Mouse (Mus musculus): ENCODE data around the gene Arhgef28. TPM values are rescaled to one million over a fixed set of nuclear protein-coding genes. Genes with fewer than 3 reads are reported as not detected.
A peak's percentile ranks its signal among the peaks of the same experiment; 100 is the strongest.

Gene Arhgef28
- 13.7 and 16.7 TPM in 2 replicates for polyA plus RNA-seq (2016; fragmentation: Nextera tagmentation; extraction: Ambion mirVana)

- Histone ChIP-seq H3K4me1 (peaks cover 15% of the 10 kb centered on the region), H3K27ac (peak within 1 kb of the TSS; percentile 48), H3K9me3 (replicated peaks) (no peaks in the 10 kb centered on the region), H3K4me3 (peak within 1 kb of the TSS; percentile 67), H3K27me3 (peaks cover 11% of the 10 kb centered on the region), H3K36me3 (no peaks in the 10 kb centered on the region), H3K4me2 (replicated peaks) (peak within 1 kb of the TSS; percentile 97), H3K9ac (peak within 1 kb of the TSS; percentile 74)
- under 1% methylated on average over 54 of the region's 76 CpGs for WGBS
- ATAC-seq (ENCODE audit: low FRiP score) = peak; percentile 81
Measured at GRCm38 (mm10) chr13:98205771-98206545, at the start of gene Arhgef28. TSS of gene Arhgef28 (minus strand) at chr13:98206439.

DNA sequence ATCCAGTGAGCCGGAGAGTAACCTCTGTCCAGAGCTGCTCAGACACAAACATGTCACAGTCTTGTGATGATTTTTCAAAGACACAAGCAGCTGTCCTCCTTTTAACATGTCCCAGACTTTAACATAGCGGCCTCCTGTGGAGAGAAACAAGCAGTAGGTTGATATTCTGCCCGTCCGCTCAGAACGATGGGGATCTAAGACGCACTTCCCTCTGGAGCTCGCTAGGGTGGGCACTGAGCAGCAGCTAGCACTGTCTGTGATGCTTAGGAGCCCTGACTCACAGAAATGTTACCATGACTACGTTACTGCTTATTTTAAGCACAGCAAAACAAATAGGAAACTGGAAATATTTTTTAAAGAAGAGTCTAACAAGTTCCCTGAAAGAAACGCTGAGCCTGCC lies 48.7 kb upstream of the Arhgef28 start:
- Histone ChIP-seq H3K9me3 (replicated peaks) (no peaks in the 10 kb centered on the region), H3K27me3 (no peaks in the 10 kb centered on the region), H3K4me1 (no peaks in the 10 kb centered on the region), H3K4me3 (no peak overlapping the region), H3K9ac (no peak overlapping the region), H3K4me2 (replicated peaks) (no peak overlapping the region), H3K27ac (no peak overlapping the region), H3K36me3 (peaks cover 78% of the 10 kb centered on the region)
- 76% methylated on average over 9 of the region's 9 CpGs for whole genome bisulfite sequencing
- no peak for ATAC-seq (ENCODE audit: low FRiP score)

GRCm38 (mm10) chr13:98249594-98249993 lies 43.4 kb upstream of the Arhgef28 start:
- peaks cover 6% of the 10 kb centered on the region; the same call in 1 of the 2 replicates for H3K4me1 ChIP-seq

DNA sequence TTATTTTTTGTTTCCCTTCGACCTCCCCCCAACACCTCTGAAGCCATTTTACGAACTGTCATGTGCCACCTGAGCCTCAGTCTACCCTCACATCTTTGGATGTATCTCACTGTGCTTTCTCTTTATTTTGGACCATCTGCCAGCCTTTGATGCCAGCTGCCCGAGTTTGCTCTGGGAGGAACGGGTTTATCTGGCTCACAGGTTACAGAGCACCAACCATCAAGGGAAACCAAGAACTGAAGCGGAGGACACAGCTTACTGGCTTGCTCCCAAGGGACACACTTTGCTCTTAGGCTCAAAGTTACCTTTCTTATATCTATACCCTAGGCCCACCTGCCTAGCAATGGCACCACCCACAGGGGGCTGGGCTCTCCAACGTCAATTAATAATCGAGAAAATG lies 39.1 kb upstream of the Arhgef28 start:
- Histone ChIP-seq H3K27ac (no peak overlapping the region), H3K4me1 (peaks cover 9% of the 10 kb centered on the region; the same call in 1 of the 2 replicates), H3K9ac (no peak overlapping the region), H3K36me3 (peaks cover 29% of the 10 kb centered on the region), H3K4me3 (no peak overlapping the region), H3K27me3 (no peaks in the 10 kb centered on the region), H3K9me3 (replicated peaks) (no peaks in the 10 kb centered on the region), H3K4me2 (replicated peaks) (no peak overlapping the region)
- 64% methylated on average over 7 of the region's 7 CpGs for WGBS
- no peak for ATAC-seq (ENCODE audit: low FRiP score)

More at GRCm38 (mm10) chr13:98249594-98249993, 43.4 kb upstream of the Arhgef28 start:
- Histone ChIP-seq H3K4me3 (no peak overlapping the region), H3K36me3 (peaks cover 62% of the 10 kb centered on the region), H3K4me2 (replicated peaks) (no peak overlapping the region), H3K9me3 (replicated peaks) (no peaks in the 10 kb centered on the region), H3K27ac (no peak overlapping the region), H3K27me3 (no peaks in the 10 kb centered on the region), H3K9ac (no peak overlapping the region)
- no peak for ATAC-seq (ENCODE audit: low FRiP score)
- 91% methylated on average over 10 of the region's 10 CpGs for WGBS

GRCm38 (mm10) chr13:98244571-98245350 lies 38.5 kb upstream of the Arhgef28 start:
- H3K9ac ChIP-seq = no peak overlapping the region
- H3K4me1 ChIP-seq = peaks cover 9% of the 10 kb centered on the region; the same call in 1 of the 2 replicates
- no peaks in the 10 kb centered on the region for H3K27me3 ChIP-seq
- H3K4me3 ChIP-seq = no peak overlapping the region
- ATAC-seq (ENCODE audit: low FRiP score) = no peak
- WGBS = 68% methylated on average over 5 of the region's 5 CpGs
- H3K9me3 ChIP-seq (replicated peaks) = no peaks in the 10 kb centered on the region
- no peak overlapping the region for H3K27ac ChIP-seq
- H3K36me3 ChIP-seq = peaks cover 23% of the 10 kb centered on the region
- H3K4me2 ChIP-seq (replicated peaks) = no peak overlapping the region

DNA sequence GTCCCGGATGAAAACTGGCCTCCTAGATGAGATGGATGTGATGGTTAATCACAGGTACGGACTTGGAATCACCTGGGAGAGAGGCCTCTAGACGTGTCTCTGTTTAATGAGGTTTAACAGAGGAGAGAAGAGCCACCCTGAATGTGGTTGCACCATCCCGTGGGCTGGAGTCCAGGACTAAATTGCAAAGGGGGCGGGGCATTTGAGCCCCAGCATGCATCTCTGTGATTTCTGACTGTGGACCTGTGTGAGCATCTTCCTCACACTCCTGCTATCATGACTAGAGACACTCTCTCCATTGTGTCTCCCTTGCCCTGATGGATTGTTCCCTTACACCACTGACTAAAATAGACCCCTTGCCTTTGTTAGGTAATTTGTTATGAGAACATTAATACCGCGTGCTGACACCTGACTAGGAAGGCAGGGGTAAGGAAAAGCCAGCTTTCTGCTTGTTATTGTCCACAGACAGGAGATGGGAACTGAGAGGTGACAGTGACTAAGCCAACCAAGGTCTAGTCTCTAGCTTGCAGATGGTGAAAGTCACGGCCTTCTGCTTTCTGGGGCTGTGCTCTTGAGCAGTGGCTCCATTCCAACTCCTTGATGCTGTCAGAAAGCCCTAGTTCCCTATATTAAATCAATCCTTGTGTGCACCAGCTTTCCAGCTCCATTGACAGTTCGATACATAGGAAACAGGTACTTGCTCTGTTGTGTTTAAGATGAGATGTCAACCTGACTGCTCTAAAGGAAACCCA lies 35.5 kb upstream of the Arhgef28 start:
- no peaks in the 10 kb centered on the region for H3K36me3 ChIP-seq

DNA sequence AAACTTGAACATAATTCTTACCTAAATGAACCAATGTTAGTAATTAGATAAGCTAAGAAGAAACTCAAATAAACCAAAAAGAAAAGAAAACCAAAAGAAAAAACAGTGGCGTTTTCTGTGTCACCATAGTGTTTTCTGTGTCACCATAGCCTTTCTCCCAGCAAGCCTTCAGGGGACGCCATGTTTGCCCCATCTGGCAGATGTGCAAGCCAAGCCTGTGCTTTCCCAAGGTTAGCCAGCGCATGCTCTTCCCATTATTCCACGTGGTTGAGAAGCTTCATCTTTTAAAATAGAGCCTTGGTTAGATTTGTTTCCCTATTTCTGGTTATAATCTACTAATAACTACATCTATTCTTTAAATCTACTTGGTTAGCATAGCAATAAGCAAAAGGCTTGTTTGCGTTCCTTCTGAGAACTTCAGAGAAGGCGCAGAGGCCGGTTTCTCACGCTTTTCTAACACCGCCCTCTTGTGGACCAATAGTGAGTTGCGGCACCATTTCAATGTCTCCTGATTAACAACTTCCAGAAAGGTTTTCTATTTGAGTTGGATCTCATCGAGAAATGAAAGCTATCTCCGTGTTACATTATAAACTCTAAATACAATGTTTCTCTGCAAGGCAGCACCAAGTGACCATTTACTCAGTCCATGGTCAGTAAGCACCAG lies 33.9 kb upstream of the Arhgef28 start:
- Histone ChIP-seq H3K9me3 (replicated peaks) (no peaks in the 10 kb centered on the region), H3K4me2 (replicated peaks) (no peak overlapping the region), H3K4me1 (0 out of 2 replicates have a peak, but pooled peaks cover 5% of the 10 kb centered on the region), H3K9ac (no peak overlapping the region), H3K27me3 (0 out of 2 replicates have a peak, but pooled peaks cover 2% of the 10 kb centered on the region), H3K36me3 (no peaks in the 10 kb centered on the region), H3K4me3 (no peak overlapping the region), H3K27ac (no peak overlapping the region)
- ATAC-seq (ENCODE audit: low FRiP score) = no peak
- 21% methylated on average over 12 of the region's 12 CpGs for WGBS

More for the DNA sequence above, 35.5 kb upstream of the Arhgef28 start:
- Histone ChIP-seq H3K4me2 (replicated peaks) (no peak overlapping the region), H3K27ac (no peak overlapping the region), H3K9ac (no peak overlapping the region), H3K27me3 (0 out of 2 replicates have a peak, but pooled peaks cover 2% of the 10 kb centered on the region), H3K9me3 (replicated peaks) (no peaks in the 10 kb centered on the region), H3K4me1 (peaks cover 9% of the 10 kb centered on the region; the same call in 1 of the 2 replicates), H3K4me3 (no peak overlapping the region)
- ATAC-seq (ENCODE audit: low FRiP score) = no peak
- WGBS = 75% methylated on average over 9 of the region's 9 CpGs

GRCm38 (mm10) chr13:98235451-98235850 lies 29.2 kb upstream of the Arhgef28 start:
- 80% methylated on average over 6 of the region's 6 CpGs for WGBS
- ATAC-seq (ENCODE audit: low FRiP score) = no peak
- no peaks in the 10 kb centered on the region for H3K4me1 ChIP-seq
- H3K36me3 ChIP-seq = no peaks in the 10 kb centered on the region
- no peak overlapping the region for H3K4me2 ChIP-seq (replicated peaks)
- no peak overlapping the region for H3K4me3 ChIP-seq
- no peaks in the 10 kb centered on the region for H3K9me3 ChIP-seq (replicated peaks)
- no peak overlapping the region for H3K9ac ChIP-seq
- 0 out of 2 replicates have a peak, but pooled peaks cover 2% of the 10 kb centered on the region for H3K27me3 ChIP-seq
- no peak overlapping the region for H3K27ac ChIP-seq

DNA sequence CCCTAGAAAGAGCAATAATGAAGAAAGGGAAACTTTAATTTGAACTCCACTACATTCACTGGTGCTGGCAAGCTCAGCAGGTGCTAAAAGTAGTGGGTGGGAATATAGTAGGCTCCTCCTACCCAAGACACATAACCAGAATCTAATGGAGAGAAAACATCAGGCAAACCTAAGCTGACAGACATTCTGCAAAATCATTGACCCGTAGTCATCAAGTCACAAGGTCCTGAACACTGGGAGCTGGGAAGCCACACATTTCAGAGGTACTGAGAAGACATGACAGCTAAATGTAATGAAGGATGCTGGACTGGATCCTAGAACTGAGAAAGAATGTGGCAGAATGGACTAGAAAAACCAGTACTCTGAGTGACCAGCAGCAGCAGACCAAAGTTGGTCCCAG lies 24.3 kb upstream of the Arhgef28 start:
- ATAC-seq (ENCODE audit: low FRiP score) = no peak
- no peaks in the 10 kb centered on the region for H3K9me3 ChIP-seq (replicated peaks)
- no peak overlapping the region for H3K9ac ChIP-seq
- WGBS = 88% methylated on average over 1 of the region's 1 CpGs
- H3K4me1 ChIP-seq = no peaks in the 10 kb centered on the region
- no peaks in the 10 kb centered on the region for H3K27me3 ChIP-seq
- H3K4me2 ChIP-seq (replicated peaks) = no peak overlapping the region
- H3K4me3 ChIP-seq = no peak overlapping the region
- no peak overlapping the region for H3K27ac ChIP-seq
- no peaks in the 10 kb centered on the region for H3K36me3 ChIP-seq

DNA sequence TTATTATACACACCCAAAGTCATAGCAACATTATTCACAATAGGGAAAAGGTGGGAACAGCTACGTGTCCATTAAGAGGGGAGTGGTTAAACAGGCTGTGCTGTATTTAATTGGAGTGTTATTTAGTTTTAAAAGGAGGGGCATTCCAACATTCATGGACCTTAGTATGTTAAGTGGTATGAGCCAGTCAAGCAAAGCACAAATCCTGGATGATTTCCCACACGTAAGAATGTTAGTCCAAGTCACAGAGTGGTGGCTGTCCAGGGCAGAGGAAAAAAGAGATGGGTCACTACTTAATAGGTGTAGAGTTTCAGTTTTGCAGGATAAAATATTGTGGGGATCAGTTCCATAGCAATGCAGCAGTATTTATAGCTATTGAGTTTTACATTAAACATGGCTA lies 20.0 kb upstream of the Arhgef28 start:
- Histone ChIP-seq H3K4me2 (replicated peaks) (no peak overlapping the region), H3K9me3 (replicated peaks) (no peaks in the 10 kb centered on the region), H3K27me3 (no peaks in the 10 kb centered on the region), H3K36me3 (no peaks in the 10 kb centered on the region), H3K4me3 (no peak overlapping the region), H3K27ac (no peak overlapping the region), H3K4me1 (no peaks in the 10 kb centered on the region), H3K9ac (no peak overlapping the region)
- no peak for ATAC-seq (ENCODE audit: low FRiP score)
- 84% methylated on average over 2 of the region's 2 CpGs for WGBS

DNA sequence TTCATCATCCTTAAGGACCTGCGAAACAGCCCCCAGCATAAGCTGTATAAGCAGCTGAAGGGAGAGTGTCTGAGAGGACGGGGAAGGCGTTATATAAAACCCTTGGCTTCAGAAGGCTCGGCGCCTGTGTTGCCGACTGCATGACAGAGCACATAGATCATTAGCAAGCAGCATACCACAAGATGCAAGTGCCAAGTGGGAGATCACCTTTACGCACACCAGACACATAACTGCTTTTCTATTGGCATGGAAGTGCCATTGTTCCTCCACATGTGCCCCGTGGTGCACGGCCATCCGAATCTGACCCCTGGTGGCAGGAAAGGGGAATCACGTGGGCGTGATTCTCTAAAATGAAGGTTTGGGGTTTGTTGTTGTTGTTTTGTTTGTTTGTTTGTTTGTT lies 16.6 kb upstream of the Arhgef28 start:
- 0 out of 2 replicates have a peak overlapping the region, but pooled peaks have one; percentile 9 for H3K4me2 ChIP-seq (replicated peaks)
- no peaks in the 10 kb centered on the region for H3K4me1 ChIP-seq
- WGBS = 43% methylated on average over 12 of the region's 12 CpGs
- H3K36me3 ChIP-seq = no peaks in the 10 kb centered on the region
- H3K4me3 ChIP-seq = no peak overlapping the region
- no peaks in the 10 kb centered on the region for H3K9me3 ChIP-seq (replicated peaks)
- no peak overlapping the region for H3K27ac ChIP-seq
- 0 out of 2 replicates have a peak, but pooled peaks cover 2% of the 10 kb centered on the region for H3K27me3 ChIP-seq
- ATAC-seq (ENCODE audit: low FRiP score) = no peak
- no peak overlapping the region for H3K9ac ChIP-seq
